Mouse (Mus musculus) kidney, embryonic 15.5 days (tissue): ENCODE results near the gene Hoxa5. TPM values are rescaled to one million over a fixed set of nuclear protein-coding genes. Genes with fewer than 3 reads are reported as not detected.

Experiments used
- ATAC-seq: fragments of 200-750 bp; cut with Nextera tagmentation; replicated peaks from 2 replicates; pipeline ENCODE4 v1.8.0; 2017; ENCODE audit warnings: moderate TSS enrichment; ENCODE audit not compliant: low FRiP score
- H3K27ac ChIP-seq: fragments of 300-500 bp; sonication (generic); 2 replicates; pipeline ENCODE4 v1.5.1; 2015; ENCODE audit warnings: mild to moderate bottlenecking, inconsistent platforms
- H3K27me3 ChIP-seq: fragments of 300-500 bp; sonication (generic); 2 replicates; pipeline ENCODE4 v1.6.1; 2015; ENCODE audit warnings: inconsistent platforms
- H3K36me3 ChIP-seq: fragments of 300-500 bp; sonication (generic); 2 replicates; pipeline ENCODE4 v1.6.1; 2015; ENCODE audit warnings: inconsistent platforms
- H3K4me1 ChIP-seq: fragments of 300-500 bp; sonication (generic); 2 replicates; pipeline ENCODE4 v1.6.1; 2015; ENCODE audit warnings: inconsistent platforms
- H3K4me2 ChIP-seq: fragments of 300-500 bp; sonication (generic); 2 replicates; pipeline ENCODE4 v1.6.1; 2015; ENCODE audit warnings: moderate library complexity, mild to moderate bottlenecking, inconsistent platforms
- H3K4me3 ChIP-seq: fragments of 300-500 bp; sonication (generic); replicated peaks from 2 replicates; pipeline ENCODE4 v1.5.1; 2015; ENCODE audit warnings: mild to moderate bottlenecking, inconsistent platforms
- H3K9ac ChIP-seq: fragments of 300-500 bp; sonication (generic); 2 replicates; pipeline ENCODE4 v1.6.1; 2015; ENCODE audit warnings: mild to moderate bottlenecking, inconsistent platforms
- H3K9me3 ChIP-seq: fragments of 300-500 bp; sonication (generic); replicated peaks from 2 replicates; pipeline ENCODE4 v1.6.1; 2016; ENCODE audit warnings: inconsistent platforms
- WGBS: fragments of 180-500 bp; shearing (Covaris S2); methylation state at CpG from one replicate; pipeline ENCODE4 v1.1.7; 2015; ENCODE audit warnings: mixed read lengths; 5-methylcytosine and 5-hydroxymethylcytosine counted together
- polyA plus RNA-seq: library from polyadenylated mRNA; unstranded; fragments of >200 nt; fragmentation: Nextera tagmentation; extraction: Ambion mirVana; gene quantifications from 2 replicates; pipeline ENCODE4 v1.2.1, GENCODE M21; 2015

Gene Hoxa5
- polyA plus RNA-seq, 1 experiment from 2014 or later = 11.5 TPM

GRCm38 (mm10) chr6:52208868-52209684, 4.7 kb upstream of the Hoxa5 start:
- Histone ChIP-seq H3K4me1 (peaks cover 75% of the 10 kb centered on the region), H3K9ac (peak overlapping the region; percentile 62), H3K9me3 (no peaks in the 10 kb centered on the region), H3K36me3 (peaks cover 21% of the 10 kb centered on the region), H3K27ac (peak overlapping the region; percentile 90), H3K4me3 (peak overlapping the region; percentile 69), H3K27me3 (peaks cover 4% of the 10 kb centered on the region; the same call in 1 of the 2 replicates), H3K4me2 (peak overlapping the region; percentile 92)
- ATAC-seq = peak; percentile 1; the same call in 1 of the 2 replicates
- WGBS = 4% methylated on average over 18 of the region's 18 CpGs

- Histone ChIP-seq H3K36me3 (peaks cover 21% of the 10 kb centered on the region), H3K9me3 (no peaks in the 10 kb centered on the region), H3K4me1 (peaks cover 78% of the 10 kb centered on the region), H3K4me2 (peak within 1 kb of the TSS; percentile 92), H3K27ac (peak within 1 kb of the TSS; percentile 90), H3K27me3 (peaks cover 4% of the 10 kb centered on the region; the same call in 1 of the 2 replicates), H3K9ac (peak within 1 kb of the TSS; percentile 62), H3K4me3 (peak within 1 kb of the TSS; percentile 69)
- ATAC-seq = peak; percentile 3; the same call in 1 of the 2 replicates
- 2% methylated on average over 47 of the region's 47 CpGs for WGBS
Measured at GRCm38 (mm10) chr6:52208072-52208867, 3.9 kb upstream of the Hoxa5 start, which contains the start of gene Hoxa6. Hoxa6 (minus strand) TSS chr6:52208722.

GRCm38 (mm10) chr6:52207684-52207976, 3.2 kb upstream of the Hoxa5 start:
- peaks cover 4% of the 10 kb centered on the region; the same call in 1 of the 2 replicates for H3K27me3 ChIP-seq
- H3K4me1 ChIP-seq = peaks cover 84% of the 10 kb centered on the region
- ATAC-seq = no peak
- no peaks in the 10 kb centered on the region for H3K9me3 ChIP-seq
- H3K36me3 ChIP-seq = peaks cover 21% of the 10 kb centered on the region
- peak overlapping the region; percentile 35; the same call in 1 of the 2 replicates for H3K9ac ChIP-seq
- H3K4me3 ChIP-seq = peak overlapping the region; percentile 69
- peak overlapping the region; percentile 82 for H3K27ac ChIP-seq
- peak overlapping the region; percentile 92 for H3K4me2 ChIP-seq

GRCm38 (mm10) chr6:52206882-52207683, 2.7 kb upstream of the Hoxa5 start:
- ATAC-seq = no peak
- Histone ChIP-seq H3K4me1 (peaks cover 89% of the 10 kb centered on the region), H3K4me3 (peak overlapping the region; percentile 69), H3K27ac (peak overlapping the region; percentile 82), H3K4me2 (peak overlapping the region; percentile 92), H3K27me3 (peaks cover 4% of the 10 kb centered on the region; the same call in 1 of the 2 replicates), H3K9me3 (no peaks in the 10 kb centered on the region), H3K9ac (peak overlapping the region; percentile 35), H3K36me3 (peaks cover 24% of the 10 kb centered on the region)
- WGBS = 26% methylated on average over 4 of the region's 4 CpGs

GRCm38 (mm10) chr6:52205638-52206621, 1.5 kb upstream of the Hoxa5 start:
- 13% methylated on average over 55 of the region's 55 CpGs for WGBS
- Histone ChIP-seq H3K4me2 (peak overlapping the region; percentile 92), H3K4me3 (peak overlapping the region; percentile 69), H3K9me3 (no peaks in the 10 kb centered on the region), H3K9ac (peak overlapping the region; percentile 19), H3K27me3 (peaks cover 4% of the 10 kb centered on the region; the same call in 1 of the 2 replicates), H3K4me1 (peaks cover 93% of the 10 kb centered on the region), H3K27ac (peak overlapping the region; percentile 82), H3K36me3 (peaks cover 24% of the 10 kb centered on the region)
- no peak for ATAC-seq

- no peak for ATAC-seq
- peaks cover 24% of the 10 kb centered on the region for H3K36me3 ChIP-seq
- 14% methylated on average over 14 of the region's 14 CpGs for whole genome bisulfite sequencing
- H3K9ac ChIP-seq = peak overlapping the region; percentile 19
- no peaks in the 10 kb centered on the region for H3K9me3 ChIP-seq
- H3K27ac ChIP-seq = peak overlapping the region; percentile 82
- peak overlapping the region; percentile 92 for H3K4me2 ChIP-seq
- H3K4me3 ChIP-seq = peak overlapping the region; percentile 69
- peaks cover 97% of the 10 kb centered on the region for H3K4me1 ChIP-seq
- peaks cover 4% of the 10 kb centered on the region; the same call in 1 of the 2 replicates for H3K27me3 ChIP-seq
Measured at GRCm38 (mm10) chr6:52205221-52205620, 834 bp upstream of the Hoxa5 start.

GRCm38 (mm10) chr6:52203371-52204049, 877 bp downstream of the Hoxa5 start:
- WGBS = under 1% methylated on average over 45 of the region's 46 CpGs
- Histone ChIP-seq H3K4me2 (peak overlapping the region; percentile 92), H3K27me3 (peaks cover 4% of the 10 kb centered on the region; the same call in 1 of the 2 replicates), H3K4me1 (peaks cover 87% of the 10 kb centered on the region), H3K4me3 (peak overlapping the region; percentile 69), H3K27ac (peak overlapping the region; percentile 82), H3K9me3 (no peaks in the 10 kb centered on the region), H3K36me3 (peaks cover 29% of the 10 kb centered on the region), H3K9ac (peak overlapping the region; percentile 66)
- ATAC-seq = 0 out of 2 replicates have a peak, but pooled peaks have one; percentile 30

- H3K36me3 ChIP-seq = peaks cover 29% of the 10 kb centered on the region
- H3K4me3 ChIP-seq = peak overlapping the region; percentile 69
- ATAC-seq = no peak
- 6% methylated on average over 10 of the region's 10 CpGs for WGBS
- H3K9ac ChIP-seq = peak overlapping the region; percentile 66
- peaks cover 4% of the 10 kb centered on the region; the same call in 1 of the 2 replicates for H3K27me3 ChIP-seq
- peak overlapping the region; percentile 92 for H3K4me2 ChIP-seq
- H3K4me1 ChIP-seq = peaks cover 84% of the 10 kb centered on the region
- no peaks in the 10 kb centered on the region for H3K9me3 ChIP-seq
- peak overlapping the region; percentile 82 for H3K27ac ChIP-seq
Measured at GRCm38 (mm10) chr6:52203121-52203370, 1.3 kb downstream of the Hoxa5 start.

GRCm38 (mm10) chr6:52202362-52203120, 1.8 kb downstream of the Hoxa5 start:
- no peaks in the 10 kb centered on the region for H3K9me3 ChIP-seq
- H3K36me3 ChIP-seq = peaks cover 29% of the 10 kb centered on the region
- peak overlapping the region; percentile 69 for H3K4me3 ChIP-seq
- peak overlapping the region; percentile 82 for H3K27ac ChIP-seq
- H3K4me1 ChIP-seq = peaks cover 84% of the 10 kb centered on the region
- H3K27me3 ChIP-seq = peaks cover 4% of the 10 kb centered on the region; the same call in 1 of the 2 replicates
- peak overlapping the region; percentile 66 for H3K9ac ChIP-seq
- 18% methylated on average over 22 of the region's 22 CpGs for WGBS
- ATAC-seq = no peak
- H3K4me2 ChIP-seq = peak overlapping the region; percentile 92

- H3K36me3 ChIP-seq = peaks cover 25% of the 10 kb centered on the region
- peaks cover 84% of the 10 kb centered on the region for H3K4me1 ChIP-seq
- H3K27me3 ChIP-seq = 0 out of 2 replicates have a peak, but pooled peaks cover 4% of the 10 kb centered on the region
- 0 out of 2 replicates have a peak overlapping the region, but pooled peaks have one; percentile 3 for H3K4me3 ChIP-seq
- H3K9ac ChIP-seq = no peak overlapping the region
- peak overlapping the region; percentile 24 for H3K4me2 ChIP-seq
- H3K9me3 ChIP-seq = no peaks in the 10 kb centered on the region
- WGBS = 74% methylated on average over 1 of the region's 1 CpGs
- peak overlapping the region; percentile 67 for H3K27ac ChIP-seq
- no peak for ATAC-seq
Measured at GRCm38 (mm10) chr6:52201269-52201668, 3.1 kb downstream of the Hoxa5 start.
